Mouse (Mus musculus) CD4-positive, CD25-positive, alpha-beta regulatory T cell, adult 2 months (primary cell): ENCODE measurements at regions not wholly inside any gene's neighbourhood (a gene's known extent, or its start where the extent isn't known, plus 50 kb on each side); places are given as distances from the start of the nearest gene placed in this dataset.

ENCODE experiments used
- DNase-seq: peaks from one replicate; pipeline ENCODE4 v3.0.0-alpha.2; 2012; ENCODE audit warnings: low read depth, low spot score

- no peak for DNase-seq
These were observed 96.4 kb downstream of the Nedd1 start for GRCm38 (mm10) chr10:92625781-92626180.

- no peak for DNase-seq
These were observed 106.4 kb downstream of the Nedd1 start for GRCm38 (mm10) chr10:92615684-92616379.

GRCm38 (mm10) chr10:92614341-92614740 lies 107.9 kb downstream of the Nedd1 start:
- no peak for DNase-seq

GRCm38 (mm10) chr10:92611060-92611459 lies 111.2 kb downstream of the Nedd1 start:
- DNase-seq, result no peak

GRCm38 (mm10) chr10:92606761-92607160 lies 115.5 kb downstream of the Nedd1 start:
- no peak for DNase-seq

GRCm38 (mm10) chr10:92605646-92606045 lies 116.6 kb downstream of the Nedd1 start:
- no peak for DNase-seq

- no peak for DNase-seq
These were observed 122.1 kb downstream of the Nedd1 start for GRCm38 (mm10) chr10:92600116-92600515.

GRCm38 (mm10) chr10:92595496-92596355 lies 126.5 kb downstream of the Nedd1 start:
- DNase-seq, result no peak

- no peak for DNase-seq
These were observed 128.2 kb downstream of the Nedd1 start for GRCm38 (mm10) chr10:92593947-92594460.

- DNase-seq, result no peak
These were observed 143.3 kb downstream of the Nedd1 start for GRCm38 (mm10) chr10:92578872-92579271.

GRCm38 (mm10) chr10:92570496-92570895 lies 151.7 kb downstream of the Nedd1 start:
- no peak for DNase-seq

- no peak for DNase-seq
These were observed 164.8 kb downstream of the Nedd1 start for GRCm38 (mm10) chr10:92557463-92557862.

- DNase-seq, result no peak
These were observed 165.4 kb downstream of the Nedd1 start for GRCm38 (mm10) chr10:92556526-92557422.

- no peak for DNase-seq
These were observed 166.3 kb downstream of the Nedd1 start for GRCm38 (mm10) chr10:92555727-92556525.

GRCm38 (mm10) chr10:92553966-92554365 lies 168.3 kb downstream of the Nedd1 start:
- DNase-seq, result no peak

GRCm38 (mm10) chr10:92548875-92549586 lies 173.2 kb downstream of the Nedd1 start:
- no peak for DNase-seq

- no peak for DNase-seq
These were observed 183.8 kb downstream of the Nedd1 start for GRCm38 (mm10) chr10:92538433-92538832.

GRCm38 (mm10) chr10:92516886-92517285 lies 205.3 kb downstream of the Nedd1 start:
- no peak for DNase-seq

GRCm38 (mm10) chr10:92511769-92512168 lies 210.5 kb downstream of the Nedd1 start:
- DNase-seq, result no peak

GRCm38 (mm10) chr10:92510677-92511076 lies 211.5 kb downstream of the Nedd1 start:
- DNase-seq, result no peak
